Mouse (Mus musculus): ENCODE measurements around the gene Banp.

DNA sequence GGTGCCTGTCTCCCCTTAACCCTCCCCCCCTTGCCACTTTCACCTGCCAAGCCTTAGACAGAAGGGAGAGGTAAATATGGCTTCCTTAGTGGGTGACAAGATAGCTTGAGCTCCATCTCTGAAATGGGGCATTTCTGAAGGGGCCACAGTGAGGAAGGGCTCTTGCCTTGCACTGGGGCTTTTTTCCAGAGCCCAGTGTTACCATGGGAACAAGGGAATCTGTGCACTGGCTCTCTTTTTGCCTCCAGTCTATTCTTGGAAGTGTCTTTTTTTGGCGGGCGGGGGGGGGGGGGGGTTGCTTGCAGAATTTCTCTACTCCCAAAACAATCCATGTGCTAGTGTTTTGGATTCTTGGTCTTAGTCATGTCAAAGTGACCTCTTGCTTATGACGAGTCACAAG lies 65.1 kb downstream of the Banp start:
- TF ChIP-seq HCFC1 (IDR thresholded peaks at IDR 0.05; ENCODE audit: borderline replicate concordance, insufficient read depth, low read length) (no peak), MAFK (IDR thresholded peaks at IDR 0.05; ENCODE audit: insufficient read depth, low read depth, low read length) (no peak), ZC3H11A (IDR thresholded peaks at IDR 0.05; ENCODE audit: borderline replicate concordance, low read depth, low read length) (no peak)
